Mouse (Mus musculus) cerebellum, adult 2 months (tissue): ENCODE measurements around the gene Mcm2.

Experiments used
- CTCF ChIP-seq: fragments of 200-500 bp; IDR thresholded peaks from 2 replicates; pipeline ENCODE4 v1.5.1; 2011; ENCODE audit warnings: low read depth, mild to moderate bottlenecking, control low read depth, low read length, moderate library complexity, borderline replicate concordance; ENCODE audit not compliant: insufficient read depth
- POLR2A ChIP-seq: fragments of 200-500 bp; IDR thresholded peaks from 2 replicates; pipeline ENCODE4 v1.6.1; 2011; ENCODE audit warnings: low read length, control low read depth, borderline replicate concordance; ENCODE audit not compliant: insufficient read depth

GRCm38 (mm10) chr6:88938664-88939055, 40.1 kb upstream of the Mcm2 start:
- TF ChIP-seq CTCF (no peak), POLR2A (no peak)
